Mouse (Mus musculus): Measurements from ENCODE around the gene Col2a1.

- TF ChIP-seq POLR2A (IDR thresholded peaks at IDR 0.05; ENCODE audit: borderline replicate concordance, extremely low read depth, low read depth, low read length) (no peak), CTCF (IDR thresholded peaks at IDR 0.05; ENCODE audit: insufficient read depth, low read length) (no peak)
Measured at GRCm38 (mm10) chr15:97991285-97991895, 13.1 kb downstream of the Col2a1 start.
